Mouse (Mus musculus) layer of hippocampus, postnatal 25 days (tissue): ENCODE results near the gene Pcdh18. TPM values are rescaled to one million over a fixed set of nuclear protein-coding genes. Genes with fewer than 3 reads are reported as not detected.

ENCODE experiments used
- DNase-seq, 2 experiments: peaks; one replicate each; pipeline ENCODE4 v3.0.0; 2022; ENCODE audit warnings: mixed read lengths in 2 of 2, low spot score in 1 of 2; ENCODE audit errors: extremely low spot score in 1 of 2
- total RNA-seq, 2 experiments: library from RNA; stranded (reverse); gene quantifications; 2 replicates each; pipeline ENCODE4 v1.2.3; 2021

The Pcdh18 gene
- 1 to 10 TPM; 3.4 to 3.8 TPM for total RNA-seq

DNA sequence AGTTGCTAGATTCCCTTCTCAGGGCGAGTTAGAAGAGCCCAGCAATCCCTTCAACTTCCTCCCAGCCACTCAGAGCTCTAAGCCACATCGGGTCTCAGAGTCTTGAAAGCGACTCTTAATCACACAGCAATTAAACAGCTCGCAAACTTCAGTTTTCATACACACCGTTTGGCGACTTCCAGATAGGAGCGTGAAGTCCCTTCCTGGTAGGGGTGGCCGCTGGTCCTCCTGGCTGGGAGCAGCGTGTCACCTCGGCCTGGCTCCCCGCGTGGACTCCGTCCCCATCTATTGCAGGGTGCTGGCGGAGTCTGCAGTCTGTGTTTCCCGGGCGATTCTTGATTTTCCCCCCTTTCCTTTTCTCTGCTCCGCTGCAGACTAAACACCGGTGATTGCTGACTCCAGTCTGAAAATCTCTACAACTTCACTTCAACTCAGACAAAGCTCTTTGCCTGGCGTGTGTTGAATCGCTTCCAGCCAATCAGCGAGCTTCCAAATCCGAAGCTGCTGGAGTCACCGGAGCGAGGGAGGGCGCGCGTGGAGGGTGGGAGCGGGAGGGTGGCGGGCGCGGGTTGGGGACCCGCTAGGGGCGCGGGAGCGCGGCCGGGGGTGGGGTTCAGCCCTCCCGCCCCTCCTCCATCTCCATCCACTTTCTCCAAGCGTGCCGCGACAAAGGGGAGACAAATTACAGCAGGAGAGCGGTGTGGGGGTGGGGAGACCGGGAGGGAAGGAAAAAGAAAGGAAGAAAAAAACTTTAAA, at the start of gene Pcdh18:
TSS of gene Pcdh18 (minus strand) at position 456 of the 756 bp plus-strand sequence.
- peak in 1 of 2 experiments; percentile 38 for DNase-seq

DNA sequence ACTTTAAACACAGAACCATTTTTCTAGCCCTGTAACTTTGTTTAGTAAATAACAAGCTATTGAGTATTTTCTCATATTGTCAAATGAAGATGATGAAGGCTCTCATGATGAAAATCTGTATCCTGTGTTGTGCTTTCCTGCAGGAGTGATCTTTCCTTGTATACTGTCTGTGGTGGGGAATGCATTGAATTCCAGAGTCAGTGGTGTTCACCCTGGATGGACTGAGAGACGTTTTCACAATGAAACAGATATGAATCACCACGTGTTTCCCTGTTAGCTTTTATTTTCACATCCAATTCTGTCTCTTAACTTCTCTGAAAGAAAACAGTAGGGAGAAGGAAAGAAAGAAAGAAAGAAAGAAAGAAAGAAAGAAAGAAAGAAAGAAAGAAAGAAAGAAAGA, 49.7 kb upstream of the Pcdh18 start:
- DNase-seq = no peak

DNA sequence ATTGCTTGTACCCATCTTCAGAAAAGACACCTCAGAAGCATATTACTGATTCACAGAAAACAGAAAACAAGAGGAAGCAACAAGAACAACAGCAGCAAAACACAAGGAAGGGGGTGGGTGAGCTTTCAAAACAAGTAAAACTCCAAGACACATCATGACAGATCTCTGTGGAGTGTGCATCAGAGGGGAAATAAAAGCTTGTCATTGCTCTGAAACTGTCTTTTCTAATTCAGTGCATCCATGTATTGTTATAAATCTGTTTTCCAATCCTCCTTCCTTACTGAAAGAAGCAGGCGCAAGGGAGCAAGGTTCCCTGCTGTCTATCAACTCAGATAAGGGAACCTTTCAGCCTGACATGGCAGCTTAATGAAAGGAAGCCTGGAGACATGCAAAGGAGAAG, 48.4 kb upstream of the Pcdh18 start:
- no peak for DNase-seq

DNA sequence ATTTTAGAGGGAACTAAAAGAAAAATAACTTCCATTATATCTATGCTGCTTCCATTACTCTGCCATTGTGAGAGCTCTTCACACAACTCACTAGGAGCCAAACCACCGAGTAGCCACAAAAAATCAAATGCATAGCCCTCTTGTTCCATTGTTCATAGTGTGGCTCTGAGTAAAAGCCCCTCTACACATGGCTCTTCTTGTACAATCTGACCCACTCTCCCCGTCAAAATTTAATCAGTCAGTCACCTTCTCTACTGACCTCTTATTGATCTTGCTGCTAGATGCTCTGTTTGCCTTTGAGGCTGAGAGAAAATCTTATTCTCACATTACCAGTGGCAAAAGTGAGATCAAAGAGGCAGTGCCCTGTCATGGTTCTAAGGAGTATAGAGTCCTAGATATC, 31.2 kb upstream of the Pcdh18 start:
- no peak for DNase-seq

DNA sequence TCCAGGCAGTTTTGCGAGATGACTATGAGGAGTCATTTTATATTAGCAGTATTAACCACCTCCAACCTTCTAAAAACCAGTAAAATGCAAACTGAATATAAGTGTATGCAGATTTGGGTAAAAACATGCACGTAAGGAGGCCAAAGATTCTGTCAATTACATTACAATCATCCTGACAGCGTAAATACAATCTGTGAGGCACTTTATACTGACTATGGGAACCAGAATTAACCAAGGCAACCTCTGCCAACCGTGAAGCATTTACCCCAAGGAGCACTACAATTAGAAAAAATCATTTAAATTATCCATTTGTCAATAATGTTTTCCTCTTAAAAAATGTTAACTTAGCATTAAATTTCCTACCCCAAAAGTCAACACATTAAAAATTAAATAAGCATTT, 30.6 kb upstream of the Pcdh18 start:
- DNase-seq = no peak

DNA sequence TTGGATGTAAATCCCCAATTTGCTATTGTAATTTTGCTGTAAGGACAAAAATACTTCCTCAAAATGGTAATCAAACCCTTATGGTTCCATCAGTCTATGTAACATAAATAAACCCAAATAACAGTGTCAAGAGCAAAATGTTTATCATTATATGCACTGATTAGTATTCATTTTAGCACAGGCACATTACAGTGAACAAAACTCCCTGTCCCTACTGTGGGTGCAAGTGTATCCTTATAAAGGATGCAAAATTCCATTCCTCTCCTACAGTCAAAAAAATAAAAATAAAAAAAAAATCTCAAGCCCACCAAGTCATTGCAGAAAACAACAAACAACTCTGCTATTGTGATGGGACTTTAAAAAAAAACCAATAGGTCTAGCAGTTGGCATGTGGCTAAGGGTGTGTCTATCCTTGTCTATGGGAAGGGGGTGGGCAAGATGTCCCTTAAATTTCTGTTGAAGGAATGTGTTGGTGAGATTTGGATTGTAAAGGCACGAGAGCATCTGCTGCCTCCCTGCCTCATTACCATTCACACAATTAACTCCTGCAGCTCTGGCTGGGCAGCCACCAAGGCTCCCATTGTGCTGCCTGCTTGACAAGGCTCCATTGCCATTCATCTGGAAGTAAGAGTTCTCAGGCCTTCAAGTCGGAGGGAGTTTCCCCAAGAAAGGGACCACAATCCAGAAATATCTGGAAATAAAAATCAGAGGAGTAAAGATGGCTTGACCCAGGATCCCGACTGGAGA, 12.0 kb upstream of the Pcdh18 start:
- no peak for DNase-seq

DNA sequence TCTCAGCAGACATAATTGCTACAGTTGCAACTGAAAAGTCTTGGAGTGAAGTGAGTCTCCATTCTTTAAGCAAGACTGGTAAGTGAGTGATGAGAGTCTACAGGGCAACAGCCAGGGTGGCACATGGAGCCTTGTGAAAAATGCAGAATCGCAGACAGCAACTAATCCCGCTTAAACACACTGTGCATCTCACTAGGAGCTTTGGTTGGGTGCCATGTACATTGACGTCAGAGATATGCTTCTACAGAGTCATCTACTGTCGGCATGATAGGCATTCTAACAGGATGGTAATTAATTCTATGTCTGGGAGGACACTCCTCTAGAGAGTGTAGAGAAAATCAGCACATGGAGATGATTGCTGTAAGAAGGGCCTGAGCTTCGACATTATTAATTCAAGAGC, 5.6 kb upstream of the Pcdh18 start:
- no peak for DNase-seq

DNA sequence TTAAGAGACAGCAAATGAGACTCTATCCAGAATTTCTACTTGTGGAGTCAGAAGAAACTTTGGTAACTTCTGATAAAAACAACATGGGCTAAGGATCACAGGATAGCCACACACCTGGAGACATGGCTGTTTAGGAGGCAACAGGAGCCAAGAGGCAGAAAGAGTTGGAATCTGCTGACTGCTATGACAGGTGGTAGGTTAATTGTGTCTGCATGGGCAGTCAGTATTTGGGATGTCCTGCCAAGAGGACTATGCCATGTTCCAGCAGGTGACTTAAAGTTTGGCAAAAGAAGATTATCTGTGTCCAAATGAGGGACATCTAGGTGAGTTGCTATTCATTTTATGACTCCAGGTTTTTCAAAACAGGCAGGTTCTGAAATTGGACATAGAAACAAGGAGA, 4.8 kb upstream of the Pcdh18 start:
- DNase-seq = no peak

DNA sequence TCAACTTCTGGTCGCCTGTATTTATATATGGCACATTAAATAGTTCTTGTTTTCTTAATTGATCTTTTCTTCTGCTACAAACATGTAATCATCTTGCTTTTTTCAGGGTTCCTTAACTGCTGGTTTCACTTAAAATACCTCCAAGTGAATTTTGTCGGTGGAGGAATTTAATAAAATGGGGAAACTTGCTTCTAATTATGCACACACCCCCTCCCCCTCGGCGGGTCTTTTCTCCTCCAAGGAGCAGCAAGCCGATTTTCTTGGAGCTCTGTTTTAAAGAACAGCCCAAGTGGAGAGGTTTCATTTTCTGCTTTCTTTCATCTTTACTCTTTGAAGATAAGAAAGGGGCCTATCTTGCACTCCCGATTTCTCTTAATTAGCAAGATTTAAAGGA, 498 bp upstream of the Pcdh18 start:
- DNase-seq = no peak

DNA sequence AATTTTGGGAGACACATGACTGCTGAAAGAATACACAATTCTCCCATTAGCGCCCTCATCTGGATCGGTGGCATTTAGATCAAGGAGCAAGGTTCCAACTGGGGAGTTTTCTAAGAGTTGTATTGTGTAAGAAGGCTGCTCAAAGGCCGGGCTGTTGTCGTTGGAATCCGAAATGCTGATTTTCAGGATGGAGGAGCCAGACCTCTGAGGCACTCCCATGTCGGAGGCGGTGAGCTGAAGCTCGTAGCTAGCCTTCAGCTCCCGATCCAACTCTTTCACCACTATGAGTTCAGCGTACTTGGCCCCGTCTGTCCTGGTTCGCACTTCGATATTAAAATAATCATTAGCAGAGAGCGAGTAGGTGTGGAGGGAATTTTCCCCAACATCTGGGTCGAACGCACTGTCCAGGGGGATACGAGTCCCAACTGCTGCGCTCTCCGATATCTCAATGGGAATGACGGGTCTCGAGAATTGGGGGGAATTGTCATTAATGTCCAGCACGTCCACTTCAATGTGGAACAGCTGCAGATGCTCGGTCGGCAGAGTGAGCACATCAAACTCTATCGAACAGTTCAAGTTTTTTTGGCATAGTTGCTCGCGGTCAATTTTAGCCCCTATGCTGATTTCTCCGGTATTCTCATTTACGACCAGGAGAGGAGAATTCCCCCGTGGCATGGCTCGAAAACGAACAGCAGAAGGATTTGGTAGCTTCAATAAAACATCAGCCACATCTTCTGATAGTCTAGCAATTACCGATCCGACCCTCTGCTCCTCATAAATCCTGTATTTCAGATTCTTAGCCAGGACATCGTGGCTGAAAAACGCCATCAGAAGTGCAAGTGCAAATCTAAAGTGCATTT, 909 bp downstream of the Pcdh18 start:
- no peak for DNase-seq

DNA sequence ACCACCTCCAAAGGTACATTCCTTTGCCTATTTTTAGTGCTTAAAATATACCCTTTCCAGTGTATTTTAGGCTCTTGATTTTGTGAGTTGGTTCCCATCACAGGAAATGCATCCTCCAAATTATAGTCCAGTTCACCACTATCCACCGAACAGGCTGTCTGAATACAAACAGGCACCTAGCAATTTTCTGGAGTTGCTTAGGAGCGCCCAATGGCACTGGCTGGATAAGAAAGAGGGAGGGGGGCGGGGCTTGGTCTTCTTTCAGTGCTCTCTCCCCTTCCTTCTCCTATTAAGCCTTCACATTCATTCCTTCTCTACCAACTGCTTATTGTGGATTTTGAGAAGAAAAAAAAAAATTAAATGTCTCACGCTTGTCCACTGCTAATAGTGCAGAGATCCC, 4.4 kb downstream of the Pcdh18 start:
- DNase-seq = no peak

DNA sequence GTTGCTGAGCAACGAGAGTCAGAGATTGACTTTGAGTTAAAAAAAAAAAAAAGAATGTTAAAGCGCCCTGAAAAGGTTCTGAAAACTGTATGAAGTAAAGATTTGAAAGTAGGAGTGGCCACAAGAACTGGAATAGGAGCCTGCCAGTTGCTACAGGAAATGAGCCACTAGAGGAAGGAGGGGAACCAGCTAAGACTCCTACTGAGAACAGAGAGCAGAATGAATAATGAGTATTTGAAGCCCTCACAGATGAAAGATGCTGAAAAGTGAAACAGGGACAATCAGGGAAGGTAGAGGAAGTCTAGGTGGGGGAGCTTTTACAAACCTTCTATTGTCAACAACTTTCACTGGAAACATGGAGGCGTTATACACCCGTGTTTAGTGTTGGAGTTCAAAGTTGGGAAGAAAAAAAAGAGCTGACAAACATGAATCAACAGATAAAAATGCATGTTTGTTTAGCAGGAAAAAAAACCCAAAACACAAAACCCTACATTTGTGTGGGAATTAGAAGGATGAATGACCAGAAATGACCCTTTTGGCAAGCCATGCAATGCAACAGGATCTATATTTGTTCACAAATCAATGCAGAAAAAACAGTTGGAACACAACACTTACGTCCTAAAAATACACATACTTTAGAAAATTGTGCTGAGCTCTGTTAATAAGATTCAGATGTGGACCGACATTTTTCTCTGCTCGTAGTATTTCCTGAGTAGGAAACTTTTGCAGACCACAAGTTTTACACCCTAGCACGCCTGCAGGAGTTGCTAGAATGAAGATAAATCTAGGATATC, 7.4 kb downstream of the Pcdh18 start:
- DNase-seq = no peak

DNA sequence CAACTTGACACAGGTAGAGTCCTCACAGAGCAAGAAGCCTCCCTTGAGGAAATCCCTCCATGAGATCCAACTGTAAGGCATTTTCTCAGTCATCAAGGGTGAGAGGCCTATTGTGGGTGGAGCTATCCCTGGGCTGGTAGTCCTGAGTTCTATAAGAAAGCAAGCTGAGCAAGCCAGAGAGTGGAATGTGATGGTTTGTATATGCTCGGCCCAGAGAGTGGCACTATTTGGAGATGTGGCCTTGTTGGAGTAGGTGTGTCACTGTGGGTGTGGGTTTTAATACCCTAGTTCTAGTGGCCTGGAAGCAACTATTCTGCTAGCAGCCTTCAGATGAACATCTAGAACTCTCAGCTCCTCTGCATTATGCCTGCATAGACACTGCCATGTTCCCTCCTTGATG, 9.1 kb downstream of the Pcdh18 start:
- DNase-seq = no peak

DNA sequence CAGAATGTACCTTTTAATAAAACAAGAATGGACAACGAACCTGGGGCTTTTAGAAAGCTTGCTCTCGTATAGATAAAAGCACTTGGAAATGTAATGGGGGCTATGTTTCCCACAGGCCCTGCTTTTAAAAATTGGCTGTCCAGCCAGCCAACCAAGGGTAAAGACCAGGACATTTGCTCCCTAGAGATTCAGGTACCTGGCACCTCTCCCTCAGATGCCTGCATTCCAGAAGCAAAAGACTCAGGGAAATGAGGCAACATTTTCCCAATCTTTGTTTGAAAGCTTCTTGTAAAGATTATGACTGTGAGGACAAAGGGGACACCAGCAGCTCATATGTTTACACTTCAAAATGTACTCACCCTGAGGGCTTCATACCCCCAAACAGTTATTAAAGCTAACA, 18.1 kb downstream of the Pcdh18 start:
- DNase-seq = no peak

DNA sequence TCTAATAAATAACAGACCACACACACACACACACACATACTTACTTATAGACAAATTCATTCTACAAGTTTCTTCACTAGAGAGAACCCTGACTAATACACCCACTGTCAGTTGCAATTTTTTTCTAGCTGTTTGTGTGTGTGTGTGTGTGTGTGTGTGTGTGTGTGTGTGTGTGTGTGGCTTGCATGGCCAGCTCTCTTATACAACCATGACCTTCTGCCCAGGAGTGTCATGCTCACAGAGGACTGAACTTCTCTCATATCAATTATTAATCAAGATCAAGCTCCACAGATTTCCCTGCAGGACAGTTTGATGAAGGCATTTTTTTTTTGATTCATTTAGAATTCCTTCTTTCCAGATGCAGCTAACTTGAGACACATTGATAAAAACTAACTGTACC, 18.6 kb downstream of the Pcdh18 start:
- no peak for DNase-seq

DNA sequence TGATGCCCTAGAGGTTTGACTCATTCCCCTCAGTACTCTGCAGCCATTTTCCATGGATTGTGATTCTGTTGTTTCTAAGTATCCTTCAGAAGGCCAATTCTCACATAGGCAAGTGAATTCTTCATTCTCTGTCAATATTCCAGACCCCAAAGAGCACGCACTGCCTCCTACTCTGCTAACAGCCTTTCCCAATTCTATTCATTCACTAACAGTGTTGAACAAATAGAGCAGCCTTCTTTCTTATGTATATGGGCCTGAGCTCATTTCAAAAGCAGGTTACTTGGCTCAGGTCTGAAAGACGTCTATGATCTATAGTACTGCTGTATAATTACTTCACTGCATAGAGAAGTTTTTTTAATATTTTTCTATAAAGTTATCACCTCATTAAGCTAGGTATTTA, 50.6 kb downstream of the Pcdh18 start:
- DNase-seq = no peak

DNA sequence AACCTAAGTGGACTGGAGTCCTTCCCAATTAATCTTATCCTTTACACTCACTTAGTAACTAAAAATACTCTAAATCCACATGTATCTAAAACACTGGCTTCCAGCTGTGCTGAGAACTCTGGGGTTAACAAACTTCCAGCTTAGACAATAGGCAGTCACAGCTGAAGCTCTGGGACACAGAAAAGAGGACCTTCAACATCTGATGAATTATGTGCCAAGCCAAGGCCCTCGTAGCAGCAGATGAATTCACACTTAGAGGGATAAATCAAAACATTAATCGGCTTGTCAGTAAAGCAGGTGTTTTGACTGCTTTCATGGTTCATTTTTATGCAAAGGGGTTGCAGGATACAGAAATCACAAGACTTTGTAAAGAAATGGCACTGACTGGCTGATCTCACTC, 57.2 kb downstream of the Pcdh18 start:
- no peak for DNase-seq
